Mouse (Mus musculus) embryonic fibroblast, embryonic 13.5 days (primary cell): ENCODE results near the gene Rorb.

Source experiments
- CTCF ChIP-seq: IDR thresholded peaks from 2 replicates; pipeline ENCODE4 v1.5.1; 2011; ENCODE audit warnings: mild to moderate bottlenecking, control low read depth, low read length, moderate library complexity, borderline replicate concordance; ENCODE audit not compliant: insufficient read depth
- POLR2A ChIP-seq: IDR thresholded peaks from 2 replicates; pipeline ENCODE4 v1.6.1; 2011; ENCODE audit warnings: low read depth, mild to moderate bottlenecking, control low read depth, low read length, moderate library complexity

DNA sequence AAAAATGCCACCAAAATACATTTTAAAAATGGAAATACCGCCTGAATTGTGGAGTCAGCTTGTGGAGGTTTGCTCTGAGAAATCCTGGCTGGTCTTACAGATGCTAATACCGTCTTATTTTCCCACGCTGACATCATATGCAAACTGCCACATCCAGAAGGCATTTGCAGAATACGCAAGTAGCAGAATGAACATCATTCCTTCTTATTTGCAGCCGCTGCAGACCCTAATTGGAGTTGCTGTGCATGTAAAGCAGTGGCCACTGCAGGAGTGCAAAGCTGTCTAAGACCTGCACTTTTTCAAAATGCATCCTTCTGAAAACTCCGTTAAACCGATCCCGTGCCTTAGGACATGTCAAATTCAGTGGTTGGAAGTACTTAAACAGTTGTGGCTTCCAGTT lies 52.8 kb downstream of the Rorb start:
- no peak for TF ChIP-seq CTCF
- TF ChIP-seq POLR2A: no peak
